Mouse (Mus musculus) intestine, embryonic 16.5 days (tissue): ENCODE results near the gene Tek. TPM values are rescaled to one million over a fixed set of nuclear protein-coding genes. Genes with fewer than 3 reads are reported as not detected.
A peak's percentile ranks its signal among the peaks of the same experiment; 100 is the strongest.

Experiments used
- ATAC-seq: fragments of 200-750 bp; cut with Nextera tagmentation; 2 replicates; pipeline ENCODE4 v1.8.0; 2017; ENCODE audit warnings: moderate TSS enrichment, moderate library complexity
- H3K27ac ChIP-seq: fragments of 300-500 bp; sonication (generic); 2 replicates; pipeline ENCODE4 v1.5.1; 2014; ENCODE audit warnings: mild to moderate bottlenecking, low read length
- H3K27me3 ChIP-seq: fragments of 300-500 bp; sonication (generic); replicated peaks from 2 replicates; pipeline ENCODE4 v1.6.1; 2014; ENCODE audit warnings: low read length, control low read depth, mixed read lengths; ENCODE audit not compliant: control insufficient read depth, insufficient read depth
- H3K36me3 ChIP-seq: fragments of 300-500 bp; sonication (generic); 2 replicates; pipeline ENCODE4 v1.6.1; 2014; ENCODE audit warnings: low read length, control low read depth; ENCODE audit not compliant: control insufficient read depth, insufficient read depth
- H3K4me1 ChIP-seq: fragments of 300-500 bp; sonication (generic); 2 replicates; pipeline ENCODE4 v1.6.1; 2014; ENCODE audit warnings: low read length, control low read depth, mixed read lengths; ENCODE audit not compliant: control insufficient read depth, insufficient read depth
- H3K4me2 ChIP-seq: fragments of 300-500 bp; sonication (generic); 2 replicates; pipeline ENCODE4 v1.6.1; 2014; ENCODE audit warnings: low read depth, low read length, control low read depth
- H3K4me3 ChIP-seq: fragments of 300-500 bp; sonication (generic); 2 replicates; pipeline ENCODE4 v1.5.1; 2014; ENCODE audit warnings: mild to moderate bottlenecking, low read length
- H3K9ac ChIP-seq: fragments of 300-500 bp; sonication (generic); 2 replicates; pipeline ENCODE4 v1.6.1; 2014; ENCODE audit warnings: low read depth, low read length
- H3K9me3 ChIP-seq: fragments of 300-500 bp; sonication (generic); 2 replicates; pipeline ENCODE4 v1.6.1; 2016; ENCODE audit warnings: low read length, control low read depth; ENCODE audit not compliant: control insufficient read depth
- WGBS: fragments of 180-500 bp; shearing (Covaris S2); extraction: QIAGEN DNeasy Blood & Tissue Kit; methylation state at CpG from one replicate; pipeline ENCODE4 v1.1.7; 2014; 5-methylcytosine and 5-hydroxymethylcytosine counted together
- polyA plus RNA-seq: library from polyadenylated mRNA; unstranded; fragments of >200 nt; fragmentation: Nextera tagmentation; extraction: Ambion mirVana; gene quantifications from 2 replicates; pipeline ENCODE4 v1.2.1, GENCODE M21; 2015

The Tek gene
- polyA plus RNA-seq, 1 experiment from 2014 or later, result 9.8 TPM

- Histone ChIP-seq H3K27me3 (no peaks in the 10 kb centered on the region), H3K4me2 (no peak overlapping the region), H3K4me1 (no peaks in the 10 kb centered on the region), H3K4me3 (no peak overlapping the region), H3K9ac (no peak overlapping the region), H3K36me3 (no peaks in the 10 kb centered on the region), H3K9me3 (no peaks in the 10 kb centered on the region), H3K27ac (no peak overlapping the region)
- ATAC-seq, result peak; percentile 71; the same call in 1 of the 2 replicates
- 66% methylated on average over 4 of the region's 4 CpGs for WGBS
Observed at GRCm38 (mm10) chr4:94725799-94726198, 13.3 kb upstream of the Tek start.

- Histone ChIP-seq H3K4me2 (no peak overlapping the region), H3K9me3 (no peaks in the 10 kb centered on the region), H3K27ac (no peak overlapping the region), H3K4me3 (no peak overlapping the region), H3K9ac (no peak overlapping the region), H3K36me3 (no peaks in the 10 kb centered on the region), H3K4me1 (no peaks in the 10 kb centered on the region), H3K27me3 (no peaks in the 10 kb centered on the region)
- no peak for ATAC-seq
Observed at GRCm38 (mm10) chr4:94732721-94733120, 6.4 kb upstream of the Tek start.

- no peaks in the 10 kb centered on the region for H3K27me3 ChIP-seq
- H3K27ac ChIP-seq, result no peak overlapping the region
- ATAC-seq, result no peak
- H3K4me1 ChIP-seq, result no peaks in the 10 kb centered on the region
- no peak overlapping the region for H3K4me2 ChIP-seq
- no peaks in the 10 kb centered on the region for H3K36me3 ChIP-seq
- no peaks in the 10 kb centered on the region for H3K9me3 ChIP-seq
- WGBS, result 54% methylated on average over 5 of the region's 5 CpGs
- H3K4me3 ChIP-seq, result no peak overlapping the region
- H3K9ac ChIP-seq, result no peak overlapping the region
Observed at GRCm38 (mm10) chr4:94737326-94738295, 1.5 kb upstream of the Tek start.

- Histone ChIP-seq H3K4me2 (no peak overlapping the region), H3K9me3 (no peaks in the 10 kb centered on the region), H3K27me3 (no peaks in the 10 kb centered on the region), H3K4me3 (no peak overlapping the region), H3K36me3 (no peaks in the 10 kb centered on the region), H3K4me1 (peaks cover 6% of the 10 kb centered on the region; the same call in 1 of the 2 replicates), H3K9ac (no peak overlapping the region), H3K27ac (no peak overlapping the region)
- ATAC-seq, result no peak
- WGBS, result 65% methylated on average over 1 of the region's 1 CpGs
Observed at GRCm38 (mm10) chr4:94741824-94742223, 2.7 kb downstream of the Tek start.

- no peaks in the 10 kb centered on the region for H3K36me3 ChIP-seq
- no peak overlapping the region for H3K27ac ChIP-seq
- no peaks in the 10 kb centered on the region for H3K27me3 ChIP-seq
- H3K4me1 ChIP-seq, result peaks cover 6% of the 10 kb centered on the region; the same call in 1 of the 2 replicates
- no peak overlapping the region for H3K4me2 ChIP-seq
- H3K9ac ChIP-seq, result no peak overlapping the region
- no peaks in the 10 kb centered on the region for H3K9me3 ChIP-seq
- WGBS, result 61% methylated on average over 3 of the region's 3 CpGs
- ATAC-seq, result 0 out of 2 replicates have a peak, but pooled peaks have one; percentile 11
- H3K4me3 ChIP-seq, result no peak overlapping the region
Observed at GRCm38 (mm10) chr4:94745749-94746148, 6.7 kb downstream of the Tek start.

- WGBS, result 44% methylated on average over 7 of the region's 7 CpGs
- ATAC-seq, result peak; percentile 88
- peaks cover 6% of the 10 kb centered on the region; the same call in 1 of the 2 replicates for H3K4me1 ChIP-seq
- no peak overlapping the region for H3K4me2 ChIP-seq
- no peak overlapping the region for H3K4me3 ChIP-seq
- no peak overlapping the region for H3K9ac ChIP-seq
- H3K36me3 ChIP-seq, result no peaks in the 10 kb centered on the region
- H3K27ac ChIP-seq, result 0 out of 2 replicates have a peak overlapping the region, but pooled peaks have one; percentile 50
- H3K27me3 ChIP-seq, result no peaks in the 10 kb centered on the region
- no peaks in the 10 kb centered on the region for H3K9me3 ChIP-seq
Observed at GRCm38 (mm10) chr4:94746387-94746811, 7.3 kb downstream of the Tek start.

GRCm38 (mm10) chr4:94747338-94747737, 8.2 kb downstream of the Tek start:
- Histone ChIP-seq H3K4me3 (no peak overlapping the region), H3K27me3 (no peaks in the 10 kb centered on the region), H3K4me2 (no peak overlapping the region), H3K9ac (no peak overlapping the region), H3K4me1 (peaks cover 6% of the 10 kb centered on the region; the same call in 1 of the 2 replicates), H3K27ac (no peak overlapping the region), H3K36me3 (no peaks in the 10 kb centered on the region), H3K9me3 (no peaks in the 10 kb centered on the region)
- ATAC-seq, result no peak
- whole genome bisulfite sequencing, result 70% methylated on average over 3 of the region's 3 CpGs

GRCm38 (mm10) chr4:94752512-94752911, 13.4 kb downstream of the Tek start:
- Histone ChIP-seq H3K9me3 (no peaks in the 10 kb centered on the region), H3K27ac (no peak overlapping the region), H3K27me3 (no peaks in the 10 kb centered on the region), H3K4me1 (no peaks in the 10 kb centered on the region), H3K4me2 (no peak overlapping the region), H3K9ac (no peak overlapping the region), H3K4me3 (no peak overlapping the region), H3K36me3 (no peaks in the 10 kb centered on the region)
- 22% methylated on average over 9 of the region's 9 CpGs for WGBS
- ATAC-seq, result peak; percentile 94

GRCm38 (mm10) chr4:94765217-94765616, 26.1 kb downstream of the Tek start:
- Histone ChIP-seq H3K9ac (no peak overlapping the region), H3K36me3 (no peaks in the 10 kb centered on the region), H3K4me2 (no peak overlapping the region), H3K4me3 (no peak overlapping the region), H3K27me3 (no peaks in the 10 kb centered on the region), H3K4me1 (no peaks in the 10 kb centered on the region), H3K9me3 (no peaks in the 10 kb centered on the region), H3K27ac (no peak overlapping the region)
- ATAC-seq, result no peak
